In genomic region chr4:23994261-23994965, GRCm38 (mm10) we compare ENCODE assay signal across 17 mouse cellular contexts.
DNase-seq lines count a peak whose midpoint lies in the region; ATAC-seq lines count a peak whose summit lies in the region.
"Had no signal": no experiment of that assay in that cellular context is flagged by ENCODE, and none has a peak within 500 bp of the region (broad histone marks: within the 10 kb centered on the region; RNA-seq: fewer than 3 reads in every experiment).

No protein-coding gene starts in this region.

- peak overlapping the region; percentile 70 for H3K27ac ChIP-seq in hindbrain, embryonic 10.5 days
- H3K27ac ChIP-seq in midbrain, embryonic 12.5 days (replicated peaks), result peak overlapping the region; percentile 68
- H3K27ac ChIP-seq: limb, embryonic 13.5 days; macrophage; neural tube, embryonic 13.5 days had no signal

- H3K4me2 ChIP-seq in midbrain, embryonic 12.5 days (replicated peaks), result 0 out of 2 replicates have a peak overlapping the region, but pooled peaks have one; percentile 1
- H3K4me2 ChIP-seq: limb, embryonic 13.5 days; neural tube, embryonic 13.5 days had no signal

- H3K4me3 ChIP-seq in hindbrain, embryonic 10.5 days, result 0 out of 2 replicates have a peak overlapping the region, but pooled peaks have one; percentile 20
- H3K4me3 ChIP-seq in midbrain, embryonic 12.5 days, result no peak overlapping the region
- H3K4me3 ChIP-seq: limb, embryonic 13.5 days; neural tube, embryonic 13.5 days had no signal

- H3K9ac ChIP-seq in midbrain, embryonic 12.5 days (replicated peaks), result no peak overlapping the region
- H3K9ac ChIP-seq: limb, embryonic 13.5 days; liver, postnatal 0 days; neural tube, embryonic 13.5 days had no signal

- ATAC-seq in midbrain, embryonic 12.5 days (ENCODE audit: low FRiP score, low read depth), result peak; percentile 88
- ATAC-seq: activated CD4-positive, CD25-positive, alpha-beta regulatory T cell, adult 4 months; intestine, embryonic 16.5 days; liver, postnatal 0 days had no signal

- H3K36me3 ChIP-seq in hindbrain, embryonic 10.5 days, result no peaks in the 10 kb centered on the region
- no peaks in the 10 kb centered on the region for H3K36me3 ChIP-seq in midbrain, embryonic 12.5 days
- H3K36me3 ChIP-seq: limb, embryonic 13.5 days; neural tube, embryonic 13.5 days had no signal

- peaks cover 14% of the 10 kb centered on the region for H3K4me1 ChIP-seq in hindbrain, embryonic 10.5 days (replicated peaks)
- peaks cover 15% of the 10 kb centered on the region for H3K4me1 ChIP-seq in midbrain, embryonic 12.5 days
- H3K4me1 ChIP-seq: limb, embryonic 13.5 days had no signal

- no peaks in the 10 kb centered on the region for H3K27me3 ChIP-seq in hindbrain, embryonic 10.5 days (ENCODE audit: insufficient read depth, poor library complexity, severe bottlenecking)
- no peaks in the 10 kb centered on the region for H3K27me3 ChIP-seq in midbrain, embryonic 12.5 days
- H3K27me3 ChIP-seq: limb, embryonic 13.5 days; neural tube, embryonic 13.5 days had no signal

- DNase-seq in Muller cell, postnatal 12 days (ENCODE audit: inconsistent ontology term), result peak; percentile 6
- DNase-seq in embryo, embryonic 10.5 days (ENCODE audit: low spot score), result peak; percentile 71
- DNase-seq in hindbrain, embryonic 10.5 days (ENCODE audit: low spot score), result peak; percentile 53
- no peak for DNase-seq in thymus, postnatal 36 days
- DNase-seq in right cerebral cortex, postnatal 10 days (ENCODE audit: low spot score in 2 of 2), result no peak
- DNase-seq in left cerebral cortex, adult 18-20 months (ENCODE audit: low spot score in 2 of 2), result no peak
- DNase-seq: cerebellum, postnatal 10 days; gastrocnemius, postnatal 36 days; kidney, postnatal 14 days; liver, postnatal 0 days; right cerebral cortex, adult 18-20 months had no signal

- H3K9me3 ChIP-seq in hindbrain, embryonic 10.5 days, result no peaks in the 10 kb centered on the region
- no peaks in the 10 kb centered on the region for H3K9me3 ChIP-seq in midbrain, embryonic 12.5 days
- H3K9me3 ChIP-seq: limb, embryonic 13.5 days; neural tube, embryonic 13.5 days had no signal

- 19% methylated on average over 4 of the region's 4 CpGs for WGBS in hindbrain, embryonic 10.5 days
- 17% methylated on average over 4 of the region's 4 CpGs for WGBS in midbrain, embryonic 12.5 days

Comparison
In these comparisons a context has a peak if more than half of its experiments do, and no peak if none do; other contexts are left out.
1. DNase-seq: peak in Muller cell, postnatal 12 days (single experiment), embryo, embryonic 10.5 days (single experiment) and hindbrain, embryonic 10.5 days (single experiment); none in thymus, postnatal 36 days (0 of 2), right cerebral cortex, postnatal 10 days (0 of 2) and left cerebral cortex, adult 18-20 months (0 of 2).